Mouse (Mus musculus): ENCODE data around the gene Gp5.
A peak's percentile ranks its signal among the peaks of the same experiment; 100 is the strongest.
"Not testable (repeated sequence)": the region's sequence is repeated elsewhere in the genome, so short reads cannot be mapped to it uniquely, and the experiment has no call there.

Gp5 gene

GRCm38 (mm10) chr16:30310647-30311046, at the start of gene Gp5:
Gene Gp5, minus strand, starts transcription at chr16:30310779.
- no peak for DNase-seq

- DNase-seq = not testable (repeated sequence)
Observed at GRCm38 (mm10) chr16:30353489-30353888, 42.9 kb upstream of the Gp5 start.

GRCm38 (mm10) chr16:30314236-30314635, 3.7 kb upstream of the Gp5 start:
- DNase-seq = no peak

- peak in 1 of 2 experiments; percentile 10 for DNase-seq
Observed at GRCm38 (mm10) chr16:30310171-30310515, 436 bp downstream of the Gp5 start.

- DNase-seq = peak; percentile 9 to 13
Observed at GRCm38 (mm10) chr16:30309395-30310170, 996 bp downstream of the Gp5 start.

- peak; percentile 8 to 55 for DNase-seq
Observed at GRCm38 (mm10) chr16:30308616-30309394, 1.8 kb downstream of the Gp5 start.

GRCm38 (mm10) chr16:30307961-30308615, 2.5 kb downstream of the Gp5 start:
- no peak for DNase-seq

GRCm38 (mm10) chr16:30307306-30307705, 3.3 kb downstream of the Gp5 start:
- DNase-seq = no peak

GRCm38 (mm10) chr16:30306102-30306501, 4.5 kb downstream of the Gp5 start:
- DNase-seq = no peak

GRCm38 (mm10) chr16:30304236-30304635, 6.3 kb downstream of the Gp5 start:
- DNase-seq = no peak

GRCm38 (mm10) chr16:30303411-30303810, 7.2 kb downstream of the Gp5 start:
- no peak for DNase-seq

- DNase-seq = no peak
Observed at GRCm38 (mm10) chr16:30302686-30303085, 7.9 kb downstream of the Gp5 start.

GRCm38 (mm10) chr16:30299711-30300277, 10.8 kb downstream of the Gp5 start:
- no peak for DNase-seq

- no peak for DNase-seq
Observed at GRCm38 (mm10) chr16:30297450-30297849, 13.1 kb downstream of the Gp5 start.

GRCm38 (mm10) chr16:30296601-30297275, 13.8 kb downstream of the Gp5 start:
- no peak for DNase-seq

GRCm38 (mm10) chr16:30295106-30295505, 15.5 kb downstream of the Gp5 start:
- no peak for DNase-seq

GRCm38 (mm10) chr16:30290436-30290835, 20.1 kb downstream of the Gp5 start:
- no peak for DNase-seq

- DNase-seq = no peak
Observed at GRCm38 (mm10) chr16:30285701-30286100, 24.9 kb downstream of the Gp5 start.

- DNase-seq = peak; percentile 27 to 75
Observed at GRCm38 (mm10) chr16:30283743-30284337, 26.7 kb downstream of the Gp5 start.

GRCm38 (mm10) chr16:30282844-30283495, 27.6 kb downstream of the Gp5 start, which contains the start of gene Lrrc15:
Gene Lrrc15, minus strand, starts transcription at chr16:30283256.
- DNase-seq = peak; percentile 12 to 22

GRCm38 (mm10) chr16:30280676-30281297, 29.8 kb downstream of the Gp5 start:
- DNase-seq = no peak
